Mouse (Mus musculus) myocyte (in vitro differentiated cells): ENCODE results near the gene Hnf1b. TPM values are rescaled to one million over a fixed set of nuclear protein-coding genes. Genes with fewer than 3 reads are reported as not detected.

Experiments used
- H3K27me3 ChIP-seq: one replicate; pipeline ENCODE4 v1.6.1; 2011; ENCODE audit not compliant: control insufficient read depth, insufficient read depth, insufficient read length
- H3K36me3 ChIP-seq: one replicate; pipeline ENCODE4 v1.6.1; 2011; ENCODE audit not compliant: control insufficient read depth, insufficient read depth
- H3K4me2 ChIP-seq: one replicate; pipeline ENCODE4 v1.6.1; 2011; ENCODE audit warnings: low read depth, control low read depth
- H3K4me3 ChIP-seq: one replicate; pipeline ENCODE4 v1.5.1; 2011; ENCODE audit warnings: mild to moderate bottlenecking, control low read depth, moderate library complexity
- H3K79me2 ChIP-seq: one replicate; pipeline ENCODE4 v1.6.1; 2011; ENCODE audit not compliant: control insufficient read depth, insufficient read depth
- H3ac ChIP-seq: one replicate; pipeline ENCODE4 v1.6.1; 2011; ENCODE audit not compliant: control insufficient read depth, insufficient read length
- CEBPB ChIP-seq: IDR thresholded peaks from 2 replicates; pipeline ENCODE4 v1.6.1; 2011; ENCODE audit warnings: mild to moderate bottlenecking, moderate library complexity; ENCODE audit not compliant: poor library complexity, insufficient read depth, severe bottlenecking
- E2F4 ChIP-seq: IDR thresholded peaks from one replicate; pipeline ENCODE4 v1.6.1; 2011; ENCODE audit warnings: mild to moderate bottlenecking, control low read depth, moderate library complexity; ENCODE audit not compliant: insufficient read depth
- MAX ChIP-seq: IDR thresholded peaks from one replicate; pipeline ENCODE4 v1.6.1; 2011; ENCODE audit warnings: low read depth, mild to moderate bottlenecking, control low read depth
- MYOD1 ChIP-seq, 3 experiments: IDR thresholded peaks; one replicate each; pipeline ENCODE4 v1.6.1; 2011; ENCODE audit warnings: control low read depth in 2 of 3, low read depth in 2 of 3, mild to moderate bottlenecking in 2 of 3, moderate library complexity in 1 of 3; ENCODE audit not compliant: insufficient read length in 2 of 3, control insufficient read depth in 1 of 3
- MYOG ChIP-seq, 3 experiments: IDR thresholded peaks; one replicate each; pipeline ENCODE4 v1.6.1; 2011; ENCODE audit warnings: control low read depth in 2 of 3, low read depth in 2 of 3, mild to moderate bottlenecking in 2 of 3; ENCODE audit not compliant: insufficient read length in 2 of 3, control insufficient read depth in 1 of 3, insufficient read depth in 1 of 3
- POLR2A ChIP-seq: IDR thresholded peaks from one replicate; pipeline ENCODE4 v1.6.1; 2011; ENCODE audit warnings: low read depth, mild to moderate bottlenecking, control low read depth, moderate library complexity; ENCODE audit not compliant: insufficient read length
- POLR2AphosphoS2 ChIP-seq: IDR thresholded peaks from one replicate; pipeline ENCODE4 v1.6.1; 2011; ENCODE audit warnings: low read depth, control low read depth; ENCODE audit not compliant: insufficient read length
- REST ChIP-seq: IDR thresholded peaks from one replicate; pipeline ENCODE4 v1.6.1; 2011; ENCODE audit warnings: mild to moderate bottlenecking, control low read depth, moderate library complexity; ENCODE audit not compliant: insufficient read depth, insufficient read length
- SRF ChIP-seq: IDR thresholded peaks from one replicate; pipeline ENCODE4 v1.6.1; 2011; ENCODE audit warnings: low read depth; ENCODE audit not compliant: control insufficient read depth, insufficient read length
- TCF12 ChIP-seq: IDR thresholded peaks from one replicate; pipeline ENCODE4 v1.6.1; 2011; ENCODE audit warnings: mild to moderate bottlenecking, control low read depth; ENCODE audit not compliant: poor library complexity, insufficient read depth, severe bottlenecking
- TCF3 ChIP-seq: IDR thresholded peaks from one replicate; pipeline ENCODE4 v1.6.1; 2011; ENCODE audit warnings: low read depth, control low read depth; ENCODE audit not compliant: insufficient read length
- USF1 ChIP-seq: IDR thresholded peaks from one replicate; pipeline ENCODE4 v1.6.1; 2011; ENCODE audit warnings: low read depth, mild to moderate bottlenecking, control low read depth, moderate library complexity
- polyA plus RNA-seq: library from polyadenylated mRNA; unstranded; fragments of >200 nt; fragmentation: generic; extraction: Trizol; gene quantifications from one replicate; pipeline ENCODE4 v1.2.1, GENCODE M21; 2012; ENCODE audit warnings: missing spikeins

Hnf1b gene
- polyA plus RNA-seq, 1 experiment, result not detected

DNA sequence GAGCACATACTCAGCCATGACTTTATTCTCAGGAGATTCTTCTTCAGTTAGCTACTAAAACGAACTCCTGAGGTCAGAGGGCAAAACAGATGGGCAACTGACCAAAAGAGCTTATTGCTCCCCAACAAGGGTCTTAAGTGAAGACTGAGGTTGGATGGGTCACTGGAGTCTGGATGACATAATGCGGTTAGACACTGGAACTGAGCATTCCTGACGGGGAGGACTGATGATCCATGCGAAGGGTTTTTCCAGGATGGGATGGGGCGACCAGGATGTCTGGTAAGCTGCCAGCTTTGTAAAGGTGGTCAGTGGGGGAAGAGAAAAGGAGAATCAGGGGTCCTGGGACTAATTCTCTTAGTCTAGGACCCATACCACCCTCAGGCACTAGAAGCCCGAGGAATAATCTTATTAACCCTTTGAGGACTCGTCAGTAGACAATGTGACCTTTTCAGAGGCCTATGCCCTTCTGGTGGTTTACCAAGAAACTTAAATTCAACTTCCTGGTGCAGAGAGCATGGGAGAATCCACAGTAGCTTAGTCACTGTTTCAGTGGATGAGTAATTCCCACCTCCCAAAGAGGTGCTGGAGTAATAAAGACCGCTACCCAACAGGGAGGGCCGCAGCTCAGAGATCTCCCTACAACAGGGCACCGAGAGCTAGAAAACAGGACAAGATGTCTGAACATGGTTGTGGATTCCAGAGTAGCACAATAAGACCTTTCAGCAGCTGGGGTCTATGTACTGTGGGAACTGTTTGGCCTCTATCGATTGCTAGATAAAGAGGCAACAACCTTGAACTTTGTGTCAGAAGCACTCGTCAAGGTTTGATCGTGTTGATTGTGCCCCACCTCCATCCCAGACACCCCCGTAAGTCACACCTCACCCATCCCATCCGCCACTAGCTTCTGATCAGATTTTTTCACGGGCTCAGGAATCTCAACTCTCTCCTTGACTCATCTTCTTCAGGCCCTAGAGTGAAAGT is 46.9 kb downstream of the Hnf1b start:
- Histone ChIP-seq H3K4me2 (no peak overlapping the region), H3K4me3 (no peak overlapping the region), H3ac (no peak overlapping the region), H3K36me3 (no peaks in the 10 kb centered on the region), H3K79me2 (no peaks in the 10 kb centered on the region), H3K27me3 (peaks cover 19% of the 10 kb centered on the region)
- TF ChIP-seq SRF (no peak), USF1 (no peak), MYOD1 (IDR thresholded peaks at IDR 0.05; ENCODE audit: control insufficient read depth in 1 of 3, insufficient read length in 2 of 3, low read depth in 2 of 3) (no peak)

DNA sequence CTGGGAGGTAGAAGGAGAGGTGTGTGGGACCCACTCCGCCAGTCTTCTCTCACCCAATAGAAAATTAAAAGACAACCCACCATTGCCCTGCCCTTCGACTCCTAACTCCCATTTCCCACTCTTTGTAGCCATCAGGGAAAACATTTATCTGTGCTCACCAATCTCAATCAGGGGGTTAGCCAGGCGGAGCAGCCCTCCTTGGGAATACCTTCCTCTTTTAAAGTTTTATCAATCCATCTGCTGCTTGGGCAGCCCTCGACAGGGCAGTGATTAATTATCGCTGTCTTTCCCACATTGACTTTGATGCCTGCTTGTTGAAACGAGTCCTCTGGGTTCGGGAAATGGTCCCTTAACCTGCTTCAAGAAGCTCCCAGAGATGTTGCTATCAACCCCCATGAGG is 47.7 kb downstream of the Hnf1b start:
- no peaks in the 10 kb centered on the region for H3K79me2 ChIP-seq
- peaks cover 22% of the 10 kb centered on the region for H3K27me3 ChIP-seq
- no peak for TF ChIP-seq POLR2AphosphoS2
- no peak for TF ChIP-seq SRF
- no peak for TF ChIP-seq MYOD1 (IDR thresholded peaks at IDR 0.05; ENCODE audit: control insufficient read depth in 1 of 3, insufficient read length in 2 of 3, low read depth in 2 of 3)
- TF ChIP-seq TCF12, result no peak
- no peak for TF ChIP-seq MYOG (IDR thresholded peaks at IDR 0.05; ENCODE audit: control insufficient read depth in 1 of 3, insufficient read depth in 1 of 3, insufficient read length in 2 of 3, low read depth in 2 of 3)
- no peak for TF ChIP-seq REST
- no peak for TF ChIP-seq E2F4
- TF ChIP-seq CEBPB, result no peak
- TF ChIP-seq USF1, result no peak
- no peak for TF ChIP-seq TCF3
- TF ChIP-seq POLR2A, result no peak
- TF ChIP-seq MAX, result no peak
- H3ac ChIP-seq, result no peak overlapping the region
- no peak overlapping the region for H3K4me3 ChIP-seq
- no peak overlapping the region for H3K4me2 ChIP-seq
- no peaks in the 10 kb centered on the region for H3K36me3 ChIP-seq

DNA sequence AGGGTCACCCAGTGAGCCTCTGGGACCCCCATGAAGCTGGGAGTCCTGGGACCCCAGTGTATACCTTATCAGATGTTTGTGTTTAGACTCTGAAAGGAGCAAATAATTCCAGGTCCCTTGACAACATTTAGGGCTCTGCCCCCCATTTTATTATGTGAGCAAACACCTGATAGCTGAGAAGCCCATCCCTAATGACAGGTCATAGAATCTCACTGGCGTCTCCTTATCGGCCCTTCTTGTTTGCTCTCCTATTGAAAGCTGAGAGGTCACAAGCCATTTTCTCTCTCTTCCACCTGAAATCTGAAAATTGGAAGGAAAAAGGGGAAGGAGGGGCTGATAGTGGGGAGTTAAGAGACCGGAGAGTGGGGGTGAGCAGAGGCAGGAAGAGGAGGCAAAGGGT is 52.9 kb downstream of the Hnf1b start:
- no peak for TF ChIP-seq REST
- no peak for TF ChIP-seq MYOG (IDR thresholded peaks at IDR 0.05; ENCODE audit: control insufficient read depth in 1 of 3, insufficient read depth in 1 of 3, insufficient read length in 2 of 3, low read depth in 2 of 3)
- TF ChIP-seq SRF, result no peak
- TF ChIP-seq POLR2A, result no peak
- TF ChIP-seq CEBPB, result no peak
- no peak for TF ChIP-seq MYOD1 (IDR thresholded peaks at IDR 0.05; ENCODE audit: control insufficient read depth in 1 of 3, insufficient read length in 2 of 3, low read depth in 2 of 3)
- no peak for TF ChIP-seq POLR2AphosphoS2
- TF ChIP-seq TCF12, result no peak
- peaks cover 31% of the 10 kb centered on the region for H3K27me3 ChIP-seq
- H3ac ChIP-seq, result no peak overlapping the region
- no peak overlapping the region for H3K4me2 ChIP-seq
- H3K36me3 ChIP-seq, result no peaks in the 10 kb centered on the region
- no peak overlapping the region for H3K4me3 ChIP-seq
- H3K79me2 ChIP-seq, result no peaks in the 10 kb centered on the region

DNA sequence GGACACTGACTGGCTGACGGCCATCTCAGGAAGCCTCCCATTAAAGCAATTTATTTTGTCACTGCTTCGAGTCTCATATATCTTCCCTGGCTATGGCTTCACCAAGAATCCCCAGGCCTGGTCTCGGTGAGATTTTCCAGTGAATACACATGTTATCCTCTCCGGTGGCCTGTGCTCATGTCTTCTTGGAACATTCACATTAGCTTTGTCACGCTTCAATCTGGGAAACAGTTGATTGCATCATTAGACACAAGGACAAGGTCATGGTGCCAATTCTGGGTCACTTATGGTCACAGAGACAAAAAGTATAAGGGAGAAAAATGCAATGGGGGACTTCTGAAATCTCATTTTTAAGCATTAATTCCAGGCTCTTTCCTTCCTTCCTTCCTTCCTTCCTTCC is 55.9 kb downstream of the Hnf1b start:
- no peak overlapping the region for H3ac ChIP-seq
- no peak overlapping the region for H3K4me2 ChIP-seq
- H3K79me2 ChIP-seq, result no peaks in the 10 kb centered on the region
- H3K4me3 ChIP-seq, result no peak overlapping the region
- no peak for TF ChIP-seq POLR2A
- peaks cover 26% of the 10 kb centered on the region for H3K27me3 ChIP-seq
- no peaks in the 10 kb centered on the region for H3K36me3 ChIP-seq

DNA sequence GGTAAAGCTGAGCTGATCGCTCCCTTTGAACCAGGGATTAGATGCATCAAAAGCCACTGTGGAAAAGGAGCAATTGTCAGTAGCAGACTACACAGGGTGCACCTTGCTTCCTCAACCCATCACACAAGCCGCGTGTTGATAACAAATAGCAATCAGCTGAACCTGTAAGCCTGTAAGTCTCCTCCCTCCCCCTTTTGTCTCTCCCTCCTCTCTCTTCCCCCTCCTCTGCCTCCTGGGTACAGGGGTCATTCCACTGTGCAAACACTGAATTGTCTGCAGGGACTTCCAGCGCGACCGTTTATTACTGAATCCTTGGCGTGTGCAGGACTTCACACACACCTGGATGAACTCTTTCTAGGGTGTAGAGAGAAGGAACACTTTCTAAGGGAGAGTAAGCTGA is 58.5 kb downstream of the Hnf1b start:
- TF ChIP-seq MYOD1 (IDR thresholded peaks at IDR 0.05; ENCODE audit: control insufficient read depth in 1 of 3, insufficient read length in 2 of 3, low read depth in 2 of 3), result no peak
- TF ChIP-seq POLR2AphosphoS2, result no peak
- TF ChIP-seq CEBPB, result no peak
- no peak for TF ChIP-seq REST
- no peak for TF ChIP-seq POLR2A
- no peak for TF ChIP-seq USF1
- TF ChIP-seq TCF3, result no peak
- no peak for TF ChIP-seq MYOG (IDR thresholded peaks at IDR 0.05; ENCODE audit: control insufficient read depth in 1 of 3, insufficient read depth in 1 of 3, insufficient read length in 2 of 3, low read depth in 2 of 3)
- TF ChIP-seq MAX, result no peak
- no peak for TF ChIP-seq TCF12
- no peak for TF ChIP-seq SRF
- no peak for TF ChIP-seq E2F4
- H3K36me3 ChIP-seq, result no peaks in the 10 kb centered on the region

More for the DNA sequence above, 58.5 kb downstream of the Hnf1b start:
- Histone ChIP-seq H3K79me2 (no peaks in the 10 kb centered on the region), H3K4me2 (no peak overlapping the region), H3K27me3 (peaks cover 17% of the 10 kb centered on the region), H3K4me3 (no peak overlapping the region), H3ac (no peak overlapping the region)
